Mouse (Mus musculus) myocyte (in vitro differentiated cells): ENCODE measurements around the gene Zfp932. TPM values are rescaled to one million over a fixed set of nuclear protein-coding genes. Genes with fewer than 3 reads are reported as not detected.
A peak's percentile ranks its signal among the peaks of the same experiment; 100 is the strongest.

Experiments used
- H3K27me3 ChIP-seq: one replicate; pipeline ENCODE4 v1.6.1; 2011; ENCODE audit not compliant: control insufficient read depth, insufficient read depth, insufficient read length
- H3K36me3 ChIP-seq: one replicate; pipeline ENCODE4 v1.6.1; 2011; ENCODE audit not compliant: control insufficient read depth, insufficient read depth
- H3K4me2 ChIP-seq: one replicate; pipeline ENCODE4 v1.6.1; 2011; ENCODE audit warnings: low read depth, control low read depth
- H3K4me3 ChIP-seq: one replicate; pipeline ENCODE4 v1.5.1; 2011; ENCODE audit warnings: mild to moderate bottlenecking, control low read depth, moderate library complexity
- H3K79me2 ChIP-seq: one replicate; pipeline ENCODE4 v1.6.1; 2011; ENCODE audit not compliant: control insufficient read depth, insufficient read depth
- H3ac ChIP-seq: one replicate; pipeline ENCODE4 v1.6.1; 2011; ENCODE audit not compliant: control insufficient read depth, insufficient read length
- POLR2A ChIP-seq: IDR thresholded peaks from one replicate; pipeline ENCODE4 v1.6.1; 2011; ENCODE audit warnings: low read depth, mild to moderate bottlenecking, control low read depth, moderate library complexity; ENCODE audit not compliant: insufficient read length
- USF1 ChIP-seq: IDR thresholded peaks from one replicate; pipeline ENCODE4 v1.6.1; 2011; ENCODE audit warnings: low read depth, mild to moderate bottlenecking, control low read depth, moderate library complexity
- polyA plus RNA-seq: library from polyadenylated mRNA; unstranded; fragments of >200 nt; fragmentation: generic; extraction: Trizol; gene quantifications from one replicate; pipeline ENCODE4 v1.2.1, GENCODE M21; 2012; ENCODE audit warnings: missing spikeins

Gene Zfp932
- polyA plus RNA-seq, 1 experiment: 6.3 TPM

GRCm38 (mm10) chr5:110057637-110058408 is 61.5 kb downstream of the Zfp932 start:
- H3K36me3 ChIP-seq: no peaks in the 10 kb centered on the region
- TF ChIP-seq POLR2A (peak; percentile 20), USF1 (no peak)
- H3K4me2 ChIP-seq: peak overlapping the region; percentile 65
- no peak overlapping the region for H3ac ChIP-seq
- H3K27me3 ChIP-seq: no peaks in the 10 kb centered on the region
- peak overlapping the region; percentile 41 for H3K4me3 ChIP-seq
- H3K79me2 ChIP-seq: no peaks in the 10 kb centered on the region

Other genes with a start within 250 kb of the Zfp932 start
- gene 4930522L14Rik, start 244.6 kb upstream of the Zfp932 start, polyA plus RNA-seq: 0.72 TPM
- 0.96 TPM for gene Gm15446, start 73.1 kb upstream of the Zfp932 start, polyA plus RNA-seq
- 0.13 TPM for gene Gm17655, start 76.0 kb downstream of the Zfp932 start, polyA plus RNA-seq
- gene Gm35315, start 97.9 kb downstream of the Zfp932 start, polyA plus RNA-seq: 0.11 TPM
- 0.68 TPM for gene Plcxd1, start 103.4 kb downstream of the Zfp932 start, polyA plus RNA-seq
- gene Gtpbp6, start 111.7 kb downstream of the Zfp932 start, polyA plus RNA-seq: 60.5 TPM
- gene Zfp605, start 113.6 kb downstream of the Zfp932 start, polyA plus RNA-seq: 2.1 TPM
- gene Chfr, start 139.3 kb downstream of the Zfp932 start, polyA plus RNA-seq: 20.4 TPM
- 15.3 TPM for gene Golga3, start 180.2 kb downstream of the Zfp932 start, polyA plus RNA-seq
- 12.0 TPM for gene Ankle2, start 234.5 kb downstream of the Zfp932 start, polyA plus RNA-seq